Mouse (Mus musculus) liver, postnatal 0 days (tissue): ENCODE data around the gene Angptl2. TPM values are rescaled to one million over a fixed set of nuclear protein-coding genes. Genes with fewer than 3 reads are reported as not detected.

Experiments
- ATAC-seq: fragments of 200-750 bp; cut with Nextera tagmentation; 2 replicates; pipeline ENCODE4 v1.8.0; 2017; ENCODE audit warnings: mild to moderate bottlenecking, moderate library complexity
- DNase-seq: peaks from one replicate; pipeline ENCODE4 v3.0.0-alpha.2; 2016
- H3K27ac ChIP-seq: fragments of 300-500 bp; sonication (generic); 2 replicates; pipeline ENCODE4 v1.5.1; 2014; ENCODE audit warnings: antibody characterized with exemption, moderate library complexity, mild to moderate bottlenecking, low read depth
- H3K27me3 ChIP-seq: fragments of 300-500 bp; sonication (generic); 2 replicates; pipeline ENCODE4 v1.6.1; 2014; ENCODE audit warnings: low read length, control low read depth, mixed read lengths; ENCODE audit not compliant: insufficient read depth
- H3K36me3 ChIP-seq: fragments of 300-500 bp; sonication (generic); replicated peaks from 2 replicates; pipeline ENCODE4 v1.6.1; 2014; ENCODE audit warnings: mild to moderate bottlenecking, control low read depth, low read length, moderate library complexity, mixed read lengths; ENCODE audit not compliant: insufficient read depth
- H3K4me1 ChIP-seq: fragments of 300-500 bp; sonication (generic); 2 replicates; pipeline ENCODE4 v1.6.1; 2014; ENCODE audit warnings: antibody characterized with exemption, mild to moderate bottlenecking, control low read depth; ENCODE audit not compliant: insufficient read depth
- H3K4me2 ChIP-seq: fragments of 300-500 bp; sonication (generic); 2 replicates; pipeline ENCODE4 v1.6.1; 2014; ENCODE audit warnings: low read depth, mild to moderate bottlenecking, low read length, moderate library complexity, mixed read lengths
- H3K4me3 ChIP-seq: fragments of 300-500 bp; sonication (generic); 2 replicates; pipeline ENCODE4 v1.5.1; 2014; ENCODE audit warnings: low read depth, low read length
- H3K9ac ChIP-seq: fragments of 300-500 bp; sonication (generic); replicated peaks from 2 replicates; pipeline ENCODE4 v1.6.1; 2014; ENCODE audit warnings: mild to moderate bottlenecking, moderate library complexity
- H3K9me3 ChIP-seq: fragments of 300-500 bp; sonication (generic); 2 replicates; pipeline ENCODE4 v1.6.1; 2016; ENCODE audit warnings: mild to moderate bottlenecking, control low read depth, low read length, mixed read lengths
- CTCF ChIP-seq: sonication (generic); IDR thresholded peaks from 2 replicates; pipeline ENCODE4 v1.5.1; 2016; ENCODE audit warnings: antibody characterized with exemption, low read depth
- EP300 ChIP-seq: IDR thresholded peaks from 2 replicates; pipeline ENCODE4 v1.6.1; 2016; ENCODE audit warnings: antibody characterized with exemption, low read depth, mild to moderate bottlenecking
- WGBS: fragments of 180-500 bp; shearing (Covaris S2); extraction: QIAGEN DNeasy Blood & Tissue Kit; methylation state at CpG from one replicate; pipeline ENCODE4 v1.1.7; 2014; ENCODE audit not compliant: insufficient replicate concordance; 5-methylcytosine and 5-hydroxymethylcytosine counted together
- polyA plus RNA-seq: library from polyadenylated mRNA; unstranded; fragments of >200 nt; fragmentation: Nextera tagmentation; extraction: Ambion mirVana; gene quantifications from 2 replicates; pipeline ENCODE4 v1.2.1, GENCODE M21; 2015

Angptl2 gene
- 3.8 and 4.4 TPM in 2 replicates for polyA plus RNA-seq

DNA sequence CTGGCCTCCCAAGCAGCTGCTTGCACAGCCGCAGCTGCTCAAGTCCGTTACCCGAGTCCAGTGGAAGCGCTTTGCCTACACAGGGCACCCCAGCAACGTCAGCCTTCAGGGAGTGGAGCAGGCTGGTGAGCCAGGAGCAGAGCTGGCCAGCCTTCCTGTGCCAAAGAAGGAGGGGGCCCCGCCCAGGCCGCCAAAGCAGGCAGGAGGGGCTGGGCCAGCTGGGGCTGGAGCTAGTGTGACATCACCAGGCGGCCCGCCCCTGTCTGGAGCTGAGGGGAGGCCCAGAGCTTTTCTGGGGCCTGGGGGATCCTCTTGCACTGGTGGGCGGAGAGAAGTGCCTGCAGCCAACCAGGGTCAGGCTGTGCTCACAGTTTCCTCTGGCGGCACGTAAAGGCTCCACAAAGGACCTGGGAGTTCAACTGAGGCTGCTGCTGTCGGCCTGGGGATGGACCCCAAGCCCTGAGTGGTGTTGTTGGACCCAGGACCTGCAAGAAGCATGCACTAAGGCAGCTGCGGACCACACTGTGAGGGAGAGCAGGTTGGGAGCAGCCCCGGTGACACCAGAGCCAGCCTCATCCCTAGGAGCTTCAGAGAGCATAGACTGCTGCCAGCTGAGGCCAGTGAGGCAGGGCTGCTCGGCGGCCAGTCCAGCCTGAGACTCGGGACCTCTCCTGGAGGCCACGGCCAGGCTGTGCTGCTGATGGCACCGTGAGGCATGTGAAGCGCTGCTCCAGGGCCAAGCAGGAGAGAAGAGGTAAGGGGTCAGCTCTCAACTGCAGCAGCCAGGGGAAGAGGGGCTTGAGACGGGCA is at the start of gene Angptl2:
Gene Angptl2, plus strand, starts transcription at position 370 of the 810 bp plus-strand sequence.
- WGBS, result 4% methylated on average over 22 of the region's 22 CpGs
- no peak for TF ChIP-seq EP300
- TF ChIP-seq CTCF, result no peak
- H3K27me3 ChIP-seq, result no peaks in the 10 kb centered on the region
- peak within 1 kb of the TSS; percentile 39 for H3K9ac ChIP-seq
- H3K4me1 ChIP-seq, result peaks cover 10% of the 10 kb centered on the region
- peak within 1 kb of the TSS; percentile 49 for H3K27ac ChIP-seq
- DNase-seq (peak; percentile 81), ATAC-seq (peak; percentile 76)
- no peaks in the 10 kb centered on the region for H3K9me3 ChIP-seq
- peak within 1 kb of the TSS; percentile 31 for H3K4me3 ChIP-seq
- peak within 1 kb of the TSS; percentile 27 for H3K4me2 ChIP-seq
- H3K36me3 ChIP-seq, result no peaks in the 10 kb centered on the region

DNA sequence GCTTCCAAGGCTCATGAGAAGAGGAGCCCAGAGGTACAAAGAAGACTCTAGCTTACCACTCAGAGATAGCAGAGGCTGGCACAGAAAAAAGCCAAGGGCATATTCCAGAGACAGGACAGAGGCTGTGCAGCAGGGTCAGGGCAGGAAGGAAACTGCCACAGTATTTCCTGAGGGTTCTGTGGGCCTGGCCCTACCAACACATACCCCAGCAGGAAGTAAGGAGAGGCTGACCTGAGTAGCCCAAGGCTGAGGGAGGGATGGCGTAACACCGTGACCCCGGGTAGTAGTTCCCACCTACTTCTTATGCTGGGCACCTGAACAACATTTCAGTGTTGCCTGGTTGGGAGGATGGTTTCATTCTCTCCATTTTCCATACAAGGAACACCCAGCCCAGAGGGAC is 48.8 kb upstream of the Angptl2 start:
- 58% methylated on average over 3 of the region's 3 CpGs for WGBS
- TF ChIP-seq EP300, result no peak
- TF ChIP-seq CTCF, result no peak
- Histone ChIP-seq H3K4me2 (no peak overlapping the region), H3K27ac (no peak overlapping the region), H3K9ac (no peak overlapping the region), H3K36me3 (0 out of 2 replicates have a peak, but pooled peaks cover 3% of the 10 kb centered on the region), H3K27me3 (no peaks in the 10 kb centered on the region), H3K4me1 (peaks cover 5% of the 10 kb centered on the region; the same call in 1 of the 2 replicates), H3K9me3 (no peaks in the 10 kb centered on the region), H3K4me3 (no peak overlapping the region)
- DNase-seq (no peak), ATAC-seq (no peak)

DNA sequence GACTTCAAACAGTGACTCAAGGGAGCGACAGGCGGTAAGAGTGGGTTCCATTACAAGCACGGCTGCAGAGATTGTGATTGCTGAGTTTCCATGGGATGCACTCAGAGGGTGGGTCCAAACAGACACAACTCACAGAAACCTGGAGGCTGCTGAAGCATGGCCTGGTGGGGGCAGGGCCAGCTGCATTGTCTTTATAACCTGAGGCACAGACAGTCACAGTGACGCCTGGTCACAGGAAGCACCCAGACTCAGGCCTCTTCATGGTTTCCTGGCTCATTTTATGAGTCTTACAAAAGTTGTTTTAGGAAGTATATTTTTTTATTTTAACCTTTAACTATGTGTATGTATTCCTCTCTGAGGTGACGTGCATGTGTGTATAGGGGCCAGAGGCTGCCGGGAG is 46.4 kb upstream of the Angptl2 start:
- Histone ChIP-seq H3K27me3 (no peaks in the 10 kb centered on the region), H3K9me3 (no peaks in the 10 kb centered on the region), H3K27ac (no peak overlapping the region), H3K4me1 (peaks cover 5% of the 10 kb centered on the region; the same call in 1 of the 2 replicates), H3K4me2 (no peak overlapping the region), H3K4me3 (no peak overlapping the region), H3K9ac (no peak overlapping the region), H3K36me3 (0 out of 2 replicates have a peak, but pooled peaks cover 3% of the 10 kb centered on the region)
- 72% methylated on average over 6 of the region's 6 CpGs for WGBS
- no peak for ATAC-seq
- DNase-seq, result no peak
- TF ChIP-seq CTCF (no peak), EP300 (no peak)

DNA sequence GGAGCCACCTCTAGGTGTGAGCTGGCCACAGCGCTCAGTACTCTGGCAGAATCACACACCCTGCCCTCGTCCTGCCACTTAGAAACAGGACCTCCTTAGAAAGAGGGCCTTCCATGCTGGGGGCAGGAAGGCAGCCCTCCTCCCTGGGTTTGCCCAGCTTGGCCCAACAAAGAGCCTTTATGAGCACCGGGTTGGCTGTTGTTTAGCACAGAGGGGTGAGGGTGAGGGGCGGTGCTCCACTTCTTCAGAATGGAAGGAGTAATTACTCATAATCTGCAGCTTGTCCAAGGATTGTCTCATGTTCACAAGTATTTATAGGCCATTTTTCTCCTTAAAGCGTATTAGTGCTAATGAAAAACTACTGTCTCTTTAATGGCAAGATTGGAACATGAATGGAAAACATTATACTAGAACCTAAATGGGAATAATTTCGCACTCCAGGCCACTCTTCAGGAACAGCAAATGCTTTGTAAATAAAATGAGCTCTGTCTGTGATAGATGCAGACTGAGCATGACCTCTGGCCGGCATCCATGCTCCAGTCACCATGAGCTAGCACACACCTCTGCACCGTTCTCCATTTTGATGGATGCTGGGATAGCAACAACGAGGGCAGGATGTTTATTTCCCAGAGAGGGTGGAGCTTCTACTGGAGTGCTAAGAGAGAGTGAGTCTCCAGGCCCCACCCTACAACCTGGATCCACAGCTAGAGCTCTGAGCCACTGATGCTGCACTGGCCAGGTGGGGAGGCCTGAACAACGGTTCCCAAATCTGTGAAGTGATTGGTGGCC is 44.9 kb upstream of the Angptl2 start:
- WGBS, result 74% methylated on average over 10 of the region's 10 CpGs
- H3K36me3 ChIP-seq, result 0 out of 2 replicates have a peak, but pooled peaks cover 3% of the 10 kb centered on the region
- H3K4me2 ChIP-seq, result no peak overlapping the region
- H3K27ac ChIP-seq, result no peak overlapping the region
- no peaks in the 10 kb centered on the region for H3K27me3 ChIP-seq
- no peak overlapping the region for H3K9ac ChIP-seq
- no peak for ATAC-seq
- H3K4me1 ChIP-seq, result peaks cover 5% of the 10 kb centered on the region; the same call in 1 of the 2 replicates
- TF ChIP-seq EP300, result no peak
- TF ChIP-seq CTCF, result no peak
- H3K9me3 ChIP-seq, result no peaks in the 10 kb centered on the region
- no peak for DNase-seq
- H3K4me3 ChIP-seq, result no peak overlapping the region

DNA sequence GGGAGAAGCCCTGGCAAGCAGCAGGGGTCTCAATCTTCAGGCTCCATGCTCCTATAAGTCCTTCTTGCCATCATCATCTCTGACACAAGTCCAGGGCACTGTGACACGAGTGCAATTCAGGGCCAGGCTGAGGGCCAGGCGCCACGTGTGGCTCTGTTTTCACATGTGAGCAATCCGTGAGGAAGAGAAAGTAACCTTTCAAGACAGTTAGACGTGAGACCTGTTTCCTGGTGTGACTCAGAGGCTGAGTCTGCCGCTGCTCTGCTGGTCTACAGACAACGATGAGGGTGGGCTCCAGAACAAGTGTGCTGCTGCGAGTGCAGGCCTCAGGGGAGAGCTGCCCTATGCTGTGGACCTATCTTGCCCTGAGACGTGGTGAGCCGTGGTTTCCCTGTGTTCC is 42.7 kb upstream of the Angptl2 start:
- ATAC-seq (no peak), DNase-seq (no peak)
- 61% methylated on average over 10 of the region's 10 CpGs for WGBS
- Histone ChIP-seq H3K9ac (no peak overlapping the region), H3K27ac (no peak overlapping the region), H3K4me3 (no peak overlapping the region), H3K36me3 (0 out of 2 replicates have a peak, but pooled peaks cover 3% of the 10 kb centered on the region), H3K4me1 (peaks cover 10% of the 10 kb centered on the region; the same call in 1 of the 2 replicates), H3K9me3 (no peaks in the 10 kb centered on the region), H3K4me2 (no peak overlapping the region), H3K27me3 (no peaks in the 10 kb centered on the region)
- no peak for TF ChIP-seq EP300
- TF ChIP-seq CTCF, result no peak

DNA sequence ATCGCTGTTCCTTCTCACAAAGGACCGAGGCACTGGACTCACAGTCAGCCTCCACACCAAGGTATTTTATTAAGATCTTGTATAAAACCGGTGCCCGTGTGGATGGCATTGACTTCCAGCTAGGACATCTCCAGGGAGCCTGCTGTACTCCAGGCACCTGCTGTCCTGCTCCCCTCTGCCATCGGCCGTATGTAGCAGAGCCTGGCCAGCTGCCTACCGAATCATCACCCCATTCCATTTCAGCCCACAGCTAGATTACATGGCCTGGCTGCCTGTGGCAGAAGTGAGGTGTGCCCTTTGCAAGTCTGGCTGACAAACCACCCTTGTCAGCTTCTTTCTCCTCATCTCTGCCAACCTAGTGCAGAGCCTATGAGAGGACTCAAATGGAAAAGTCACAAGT is 42.2 kb upstream of the Angptl2 start:
- no peak for DNase-seq
- H3K9me3 ChIP-seq, result no peaks in the 10 kb centered on the region
- H3K27me3 ChIP-seq, result no peaks in the 10 kb centered on the region
- 83% methylated on average over 7 of the region's 7 CpGs for WGBS
- H3K4me3 ChIP-seq, result no peak overlapping the region
- no peak for ATAC-seq
- no peak for TF ChIP-seq CTCF
- no peak for TF ChIP-seq EP300
- no peak overlapping the region for H3K9ac ChIP-seq
- H3K27ac ChIP-seq, result no peak overlapping the region
- H3K36me3 ChIP-seq, result 0 out of 2 replicates have a peak, but pooled peaks cover 3% of the 10 kb centered on the region
- no peak overlapping the region for H3K4me2 ChIP-seq
- H3K4me1 ChIP-seq, result peaks cover 14% of the 10 kb centered on the region; the same call in 1 of the 2 replicates
